Mouse (Mus musculus) CD4-positive naive resting alpha-beta T cell, adult 76 days (primary cell): Measurements from ENCODE around the gene Lrrc3. TPM values are rescaled to one million over a fixed set of nuclear protein-coding genes. Genes with fewer than 3 reads are reported as not detected.

Experiments used
- total RNA-seq: library from RNA; stranded (reverse); gene quantifications from one replicate; pipeline ENCODE4 v1.2.4, GENCODE M21; 2023

Gene Lrrc3
- not detected for total RNA-seq

GRCm38 (mm10) chr10:77902211-77902893, at the start of gene Lrrc3:
TSS of gene Lrrc3 (minus strand) at chr10:77902536.

GRCm38 (mm10) chr10:77861675-77862074, 40.7 kb downstream of the Lrrc3 start, which contains the start of gene Gm3285:
TSS of gene Gm3285 (plus strand) at chr10:77861975.

GRCm38 (mm10) chr10:77852559-77852958, 49.8 kb downstream of the Lrrc3 start, which contains the start of gene Gm10318:
TSS of gene Gm10318 (plus strand) at chr10:77852859.

Other genes with a start within 250 kb of the Lrrc3 start
- gene Tspear, start 216.0 kb downstream of the Lrrc3 start, total RNA-seq = 0.64 TPM
- gene Gm19402, start 211.8 kb downstream of the Lrrc3 start, total RNA-seq = not detected
- gene Gm9508, start 205.3 kb downstream of the Lrrc3 start, total RNA-seq = not detected
- not detected for gene Gm10272, start 195.9 kb downstream of the Lrrc3 start, total RNA-seq
- not detected for gene Gm10024, start 191.1 kb downstream of the Lrrc3 start, total RNA-seq
- gene Gm10142, start 186.7 kb downstream of the Lrrc3 start, total RNA-seq = not detected
- gene Krtap12-1, start 181.9 kb downstream of the Lrrc3 start, total RNA-seq = not detected
- gene Gm10100, start 176.1 kb downstream of the Lrrc3 start, total RNA-seq = not detected
- not detected for gene Gm18596, start 159.9 kb downstream of the Lrrc3 start, total RNA-seq
- gene Gm9736, start 151.2 kb downstream of the Lrrc3 start, total RNA-seq = not detected
- gene Gm3233, start 142.9 kb downstream of the Lrrc3 start, total RNA-seq = not detected
- gene Gm3238, start 131.2 kb downstream of the Lrrc3 start, total RNA-seq = not detected
- not detected for gene Gm7138, start 125.6 kb downstream of the Lrrc3 start, total RNA-seq
- not detected for gene Gm3250, start 120.0 kb downstream of the Lrrc3 start, total RNA-seq
- not detected for gene Gm7137, start 114.3 kb downstream of the Lrrc3 start, total RNA-seq
- gene Gm9639, start 107.5 kb downstream of the Lrrc3 start, total RNA-seq = not detected
- not detected for gene Gm19668, start 103.4 kb downstream of the Lrrc3 start, total RNA-seq
- not detected for gene Gm9507, start 90.7 kb downstream of the Lrrc3 start, total RNA-seq
- not detected for gene Gm2696, start 87.9 kb downstream of the Lrrc3 start, total RNA-seq
- not detected for gene Krtap10-4, start 75.4 kb downstream of the Lrrc3 start, total RNA-seq
- gene Krtap10-10, start 66.6 kb downstream of the Lrrc3 start, total RNA-seq = not detected
- gene Gm36176, start 55.7 kb downstream of the Lrrc3 start, total RNA-seq = not detected
- gene Gm10318, start 49.7 kb downstream of the Lrrc3 start, total RNA-seq = not detected
- gene Gm3285, start 40.6 kb downstream of the Lrrc3 start, total RNA-seq = not detected
- 4.7 TPM for gene Trpm2, start 68.0 kb upstream of the Lrrc3 start, total RNA-seq
- gene 1810043G02Rik, start 76.0 kb upstream of the Lrrc3 start, total RNA-seq = 6.0 TPM
- 110 TPM for gene Pfkl, start 107.5 kb upstream of the Lrrc3 start, total RNA-seq
- not detected for gene Dnmt3l, start 139.4 kb upstream of the Lrrc3 start, total RNA-seq
- gene Aire, start 141.1 kb upstream of the Lrrc3 start, total RNA-seq = 0.26 TPM
- 20.0 TPM for gene Icosl, start 166.8 kb upstream of the Lrrc3 start, total RNA-seq